Mouse (Mus musculus) ES-E14 (cell line): ENCODE results near the gene Dhrs7. TPM values are rescaled to one million over a fixed set of nuclear protein-coding genes. Genes with fewer than 3 reads are reported as not detected.

Experiments
- DNase-seq: peaks from one replicate; pipeline ENCODE4 v3.0.0-alpha.2; 2013; ENCODE audit warnings: low read depth, low spot score
- H3K27ac ChIP-seq: 2 replicates; pipeline ENCODE4 v1.5.1; 2012; ENCODE audit warnings: low read depth, mild to moderate bottlenecking, low read length, moderate library complexity, mixed read lengths; ENCODE audit not compliant: poor library complexity, insufficient read depth, severe bottlenecking
- H3K36me3 ChIP-seq: 2 replicates; pipeline ENCODE4 v1.6.1; 2012; ENCODE audit warnings: mild to moderate bottlenecking, low read length, moderate library complexity, mixed read lengths; ENCODE audit not compliant: control insufficient read depth, poor library complexity, insufficient read depth, severe bottlenecking
- H3K4me1 ChIP-seq, 2 experiments: fragments of 150-350 bp in 1 of 2; sonication (generic) in 1 of 2; 2 replicates each; pipeline ENCODE4 v1.6.1; 2012; ENCODE audit warnings: low read length in 2 of 2, mild to moderate bottlenecking in 1 of 2, mixed read lengths in 1 of 2; ENCODE audit not compliant: control insufficient read depth in 2 of 2, insufficient read depth in 2 of 2, poor library complexity in 1 of 2
- H3K4me3 ChIP-seq, 2 experiments: fragments of 150-350 bp in 1 of 2; sonication (generic) in 1 of 2; 2 replicates each; pipeline ENCODE4 v1.5.1; 2012; ENCODE audit warnings: low read length in 2 of 2, low read depth in 1 of 2, mild to moderate bottlenecking in 1 of 2, mixed read lengths in 1 of 2; ENCODE audit not compliant: insufficient read depth in 1 of 2, poor library complexity in 1 of 2, severe bottlenecking in 1 of 2
- H3K9ac ChIP-seq: 2 replicates; pipeline ENCODE4 v1.6.1; 2012; ENCODE audit warnings: low read depth, mild to moderate bottlenecking, low read length, mixed read lengths; ENCODE audit not compliant: poor library complexity, insufficient read depth, severe bottlenecking
- H3K9me3 ChIP-seq: fragments of 150-350 bp; sonication (generic); 2 replicates; pipeline ENCODE4 v1.6.1; 2012; ENCODE audit warnings: low read depth, mild to moderate bottlenecking, low read length; ENCODE audit not compliant: control insufficient read depth, insufficient read depth
- CHD2 ChIP-seq: IDR thresholded peaks from 2 replicates; pipeline ENCODE4 v1.6.1; 2014; ENCODE audit warnings: mild to moderate bottlenecking, low read depth, low read length, inconsistent platforms
- HCFC1 ChIP-seq: IDR thresholded peaks from 2 replicates; pipeline ENCODE4 v1.6.1; 2012; ENCODE audit warnings: low read length, inconsistent platforms, borderline replicate concordance; ENCODE audit not compliant: insufficient read depth
- MAFK ChIP-seq: IDR thresholded peaks from 2 replicates; pipeline ENCODE4 v1.6.1; 2014; ENCODE audit warnings: mild to moderate bottlenecking, low read depth, low read length, inconsistent platforms; ENCODE audit not compliant: insufficient read depth
- ZC3H11A ChIP-seq: IDR thresholded peaks from 2 replicates; pipeline ENCODE4 v1.6.1; 2012; ENCODE audit warnings: low read depth, mild to moderate bottlenecking, inconsistent platforms, low read length, borderline replicate concordance
- ZNF384 ChIP-seq: IDR thresholded peaks from 2 replicates; pipeline ENCODE4 v1.6.1; 2012; ENCODE audit warnings: low read depth, low read length, inconsistent platforms
- in situ Hi-C, 2 experiments: fragments of 600-800 bp; cut with MboI; formaldehyde crosslinking; loops; one replicate each; pipeline ENCODE4 v1.15.1; 2025; ENCODE audit warnings: low sequenced_read_pairs in 2 of 2, inconsistent platforms in 1 of 2; ENCODE audit not compliant: unreplicated experiment in 2 of 2
- total RNA-seq: library from RNA; depleted of rRNA; stranded (reverse); fragments of 300-350 nt; gene quantifications from 2 replicates; pipeline ENCODE4 v1.2.3, GENCODE M21; 2012

The Dhrs7 gene
- total RNA-seq, 1 experiment, result 11.1 TPM

DNA sequence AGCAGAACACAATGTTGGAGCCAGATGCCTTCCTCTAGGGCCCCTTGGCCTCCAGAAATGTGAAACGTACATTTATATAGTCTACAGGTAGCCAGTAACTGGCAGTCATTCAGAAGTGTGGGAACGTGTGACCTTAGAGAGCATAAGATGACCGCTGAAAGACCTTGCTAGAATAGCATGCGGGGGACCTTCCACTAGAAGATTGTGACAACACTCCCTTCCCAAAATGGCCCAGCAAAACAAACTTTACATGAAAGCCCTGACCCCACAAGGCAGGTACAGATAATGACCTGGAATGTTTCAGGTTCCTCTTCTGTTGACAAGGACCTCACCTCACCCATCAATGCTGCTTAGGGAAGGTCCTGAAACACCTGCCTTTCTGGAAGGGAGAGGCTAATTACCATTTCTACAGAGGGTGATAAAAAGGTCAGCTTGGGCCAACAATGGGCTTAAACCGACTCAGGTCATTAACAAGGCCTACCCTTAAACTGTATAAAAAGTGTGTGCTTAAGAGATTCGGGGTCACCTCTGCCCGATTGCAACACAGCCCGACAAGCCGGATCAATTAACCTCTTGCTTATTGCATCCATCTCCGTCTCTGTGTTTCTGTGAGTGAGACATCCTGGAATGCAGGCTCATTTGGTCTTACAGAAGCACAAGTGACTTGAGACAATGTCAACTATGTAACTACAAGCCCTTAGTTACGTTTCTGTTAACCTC lies 14.9 kb downstream of the Dhrs7 start, which contains the start of gene Gm4756:
Gene Gm4756 (minus strand): TSS at position 51 of the 720 bp plus-strand sequence.
- no peak for TF ChIP-seq HCFC1
- 0 out of 2 replicates have a peak, but pooled peaks have one; percentile 30 for TF ChIP-seq CHD2
- peak; percentile 58 for DNase-seq
- H3K4me1 ChIP-seq, result peaks cover 9 to 10% of the 10 kb centered on the region in 2 experiments
- H3K27ac ChIP-seq, result peak within 1 kb of the TSS; percentile 87
- H3K9ac ChIP-seq, result 0 out of 2 replicates have a peak within 1 kb of the TSS, but pooled peaks have one; percentile 19
- no peaks in the 10 kb centered on the region; the same call in 1 of the 2 replicates for H3K9me3 ChIP-seq
- in situ Hi-C loops, result loop anchor here in 1 of 2 experiments (25.0 kb wide), 1 partner anchor 187 kb away; no protein-coding TSS in a partner anchor
- peak within 1 kb of the TSS; percentile 4 to 23; a peak in 3 of 4 replicates for H3K4me3 ChIP-seq
- no peaks in the 10 kb centered on the region for H3K36me3 ChIP-seq

DNA sequence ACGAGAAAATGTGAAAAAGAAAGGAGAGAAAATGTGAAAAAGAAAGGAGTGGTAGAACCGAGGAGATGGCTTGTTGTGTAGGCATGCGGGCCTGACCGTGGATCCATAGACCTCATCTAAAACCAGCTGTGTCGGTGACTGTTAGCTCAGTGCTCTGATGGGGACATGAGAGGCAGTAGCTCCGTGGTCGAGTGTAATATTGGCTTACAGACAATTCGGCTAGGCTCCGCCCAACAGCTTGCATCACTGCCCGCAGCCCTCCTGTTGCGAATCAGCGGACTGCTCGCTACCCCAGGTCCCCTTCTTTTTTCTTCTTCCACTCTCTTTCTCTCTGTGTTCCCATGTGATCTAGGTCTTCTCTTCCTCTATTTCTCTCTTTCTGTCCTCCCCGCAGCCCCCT lies 15.8 kb downstream of the Dhrs7 start:
- in situ Hi-C loops, result no loop called here
- peak overlapping the region; percentile 87 for H3K27ac ChIP-seq
- peak; percentile 26 for DNase-seq
- no peaks in the 10 kb centered on the region; the same call in 1 of the 2 replicates for H3K9me3 ChIP-seq
- H3K4me1 ChIP-seq, result peaks cover 9 to 10% of the 10 kb centered on the region in 2 experiments
- peak overlapping the region; percentile 4 to 23; a peak in 3 of 4 replicates for H3K4me3 ChIP-seq
- no peaks in the 10 kb centered on the region for H3K36me3 ChIP-seq
- TF ChIP-seq MAFK (no peak), HCFC1 (no peak), ZNF384 (no peak), ZC3H11A (no peak), CHD2 (no peak)
- 0 out of 2 replicates have a peak overlapping the region, but pooled peaks have one; percentile 19 for H3K9ac ChIP-seq

DNA sequence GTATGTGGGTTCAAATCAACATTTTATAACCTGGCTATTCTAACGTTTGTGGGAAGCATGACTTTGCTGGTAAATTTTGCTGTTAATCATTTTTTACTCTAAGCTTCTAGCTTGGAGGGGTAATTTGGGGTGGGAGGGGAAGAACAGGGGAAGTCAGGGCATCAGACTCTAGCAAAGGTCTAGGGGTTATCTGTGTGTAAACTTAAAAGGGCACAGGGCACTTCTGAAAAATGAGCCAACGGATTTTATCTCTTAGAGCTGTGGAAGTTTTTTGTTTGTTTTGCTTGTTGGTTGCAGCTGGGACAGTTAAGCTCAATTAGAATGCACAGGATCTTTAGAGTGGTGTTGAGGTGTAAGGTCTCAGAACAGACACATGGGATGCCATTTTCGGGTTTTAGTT lies 26.7 kb downstream of the Dhrs7 start:
- Histone ChIP-seq H3K4me1 (no peaks in the 10 kb centered on the region), H3K27ac (no peak overlapping the region), H3K9ac (no peak overlapping the region), H3K36me3 (no peaks in the 10 kb centered on the region), H3K4me3 (no peak overlapping the region), H3K9me3 (peaks cover 11% of the 10 kb centered on the region)
- in situ Hi-C loops, result no loop called here
- TF ChIP-seq HCFC1 (no peak), ZNF384 (no peak), MAFK (no peak), ZC3H11A (no peak), CHD2 (no peak)
- DNase-seq, result no peak

DNA sequence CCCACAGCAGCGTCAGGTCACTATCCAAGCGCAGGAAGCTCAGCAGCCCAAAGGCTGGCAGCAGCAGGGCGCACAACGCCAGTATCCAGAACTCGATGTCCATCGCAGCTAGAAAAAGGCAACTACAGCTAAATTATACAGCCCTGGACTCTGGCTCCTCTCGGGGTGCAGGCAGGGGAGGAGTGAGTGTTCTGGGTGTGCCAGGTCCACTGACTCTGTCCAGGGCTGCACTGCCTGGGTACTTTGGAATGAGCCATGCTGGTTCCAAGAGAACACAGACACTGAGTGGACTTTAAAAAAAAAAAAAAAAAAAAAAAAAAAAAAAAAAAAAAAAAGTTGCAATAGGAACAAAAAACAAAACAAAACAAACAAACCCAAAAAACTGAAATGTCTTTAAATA lies 36.0 kb downstream of the Dhrs7 start:
- in situ Hi-C loops, result no loop called here
- TF ChIP-seq ZNF384, result no peak
- TF ChIP-seq ZC3H11A, result no peak
- no peak for TF ChIP-seq CHD2
- no peak for TF ChIP-seq MAFK
- TF ChIP-seq HCFC1, result no peak
- H3K4me1 ChIP-seq, result no peaks in the 10 kb centered on the region
- no peaks in the 10 kb centered on the region for H3K9me3 ChIP-seq
- no peak overlapping the region for H3K4me3 ChIP-seq
- no peaks in the 10 kb centered on the region for H3K36me3 ChIP-seq
- H3K9ac ChIP-seq, result no peak overlapping the region
- DNase-seq, result no peak
- H3K27ac ChIP-seq, result no peak overlapping the region
